Mouse (Mus musculus) MEL-GATA-1-ER (cell line): ENCODE measurements around the gene Slc38a9.

Experiments used
- DNase-seq: peaks from one replicate; pipeline ENCODE4 v3.0.0-alpha.2; 2012; ENCODE audit warnings: low read depth; ENCODE audit errors: extremely low read depth

The Slc38a9 gene

DNA sequence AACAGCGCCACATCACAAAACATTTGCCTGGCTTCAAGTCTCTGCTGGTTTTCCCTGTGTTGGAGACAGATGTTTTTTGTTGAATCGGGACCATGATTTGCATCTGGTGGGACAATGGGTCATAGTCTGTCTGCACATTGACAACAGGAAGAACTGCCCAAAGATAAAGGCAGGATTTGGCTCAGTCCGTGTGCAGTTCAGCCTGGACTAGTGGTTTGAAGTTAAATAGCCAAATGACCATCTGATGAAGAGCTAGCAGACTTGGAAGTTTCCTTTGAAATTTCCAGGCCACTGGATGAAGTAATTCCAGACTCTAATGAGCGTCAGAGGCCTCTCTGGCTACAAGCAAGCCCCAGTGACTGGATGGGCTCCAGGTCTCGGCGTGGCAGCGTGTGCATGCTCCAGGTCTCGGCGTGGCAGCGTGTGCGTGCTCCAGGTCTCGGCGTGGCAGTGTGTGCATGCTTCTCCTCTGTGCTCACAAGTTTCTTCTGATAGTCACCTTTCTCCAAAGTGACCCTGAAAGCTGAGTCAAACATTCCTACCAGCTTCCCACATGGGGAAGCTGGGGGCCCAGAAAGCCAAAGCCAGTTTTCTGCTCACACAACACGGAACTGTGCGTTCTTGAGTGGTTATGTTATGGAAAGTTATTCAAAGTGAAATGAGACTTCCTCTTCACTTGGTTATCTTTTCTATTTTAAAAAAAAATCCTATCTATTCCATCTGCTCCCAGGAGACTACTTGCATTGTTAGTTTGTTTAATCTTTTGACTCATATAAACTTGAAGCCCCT is 83.7 kb downstream of the Slc38a9 start:
- DNase-seq = no peak

DNA sequence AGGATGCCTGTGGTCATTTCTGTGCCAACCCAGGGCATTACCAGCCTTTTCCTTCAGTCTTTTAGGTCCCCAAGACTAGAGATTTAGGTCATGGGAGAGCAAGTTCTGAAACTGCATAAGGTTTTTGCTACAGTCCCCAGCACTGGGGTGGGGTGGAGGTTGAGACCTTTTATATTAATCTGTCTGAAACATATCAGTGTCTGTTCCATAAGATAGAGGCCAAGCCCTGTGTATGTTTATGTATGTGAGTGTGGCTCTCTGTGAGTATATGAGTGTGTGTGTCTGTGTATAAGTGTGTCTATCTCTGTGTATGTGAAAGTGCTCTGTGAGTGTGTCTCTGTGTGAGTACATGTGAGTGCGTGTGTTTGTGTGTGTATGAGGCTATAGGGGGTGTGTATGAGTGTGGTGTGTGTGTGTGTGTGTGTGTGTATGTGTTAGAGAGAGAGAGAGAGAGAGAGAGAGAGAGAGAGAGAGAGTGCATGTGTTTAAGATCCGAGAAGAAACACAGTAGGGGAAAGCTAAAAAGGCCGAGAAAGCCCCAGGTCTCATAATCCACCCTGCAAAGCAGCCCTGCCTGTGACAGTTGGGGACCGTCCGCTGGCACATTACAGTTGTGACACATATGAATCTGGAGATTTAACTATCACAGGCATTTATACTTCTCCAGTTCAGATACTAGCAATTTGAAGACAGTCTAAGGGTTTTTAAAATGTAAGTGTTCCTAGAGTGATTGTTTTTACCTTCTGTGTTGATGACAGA is 85.6 kb downstream of the Slc38a9 start:
- no peak for DNase-seq

DNA sequence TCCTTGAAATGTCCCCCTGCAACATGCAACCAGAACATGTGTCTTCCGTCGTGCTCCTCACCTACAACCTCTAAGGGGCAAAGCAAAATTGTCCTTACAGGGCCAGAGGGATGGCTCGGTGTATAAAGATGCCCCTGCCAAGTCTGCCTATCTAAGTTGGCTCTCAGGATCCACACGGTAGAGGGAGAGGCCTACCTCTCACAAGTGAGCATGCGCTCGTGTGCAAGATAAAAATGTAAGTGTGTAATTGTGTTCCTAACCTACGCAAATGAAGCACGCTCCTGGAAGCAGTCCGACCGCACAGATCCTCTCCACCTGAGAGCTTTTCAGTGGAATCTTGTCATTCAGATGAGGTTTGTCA is 86.1 kb downstream of the Slc38a9 start:
- no peak for DNase-seq

DNA sequence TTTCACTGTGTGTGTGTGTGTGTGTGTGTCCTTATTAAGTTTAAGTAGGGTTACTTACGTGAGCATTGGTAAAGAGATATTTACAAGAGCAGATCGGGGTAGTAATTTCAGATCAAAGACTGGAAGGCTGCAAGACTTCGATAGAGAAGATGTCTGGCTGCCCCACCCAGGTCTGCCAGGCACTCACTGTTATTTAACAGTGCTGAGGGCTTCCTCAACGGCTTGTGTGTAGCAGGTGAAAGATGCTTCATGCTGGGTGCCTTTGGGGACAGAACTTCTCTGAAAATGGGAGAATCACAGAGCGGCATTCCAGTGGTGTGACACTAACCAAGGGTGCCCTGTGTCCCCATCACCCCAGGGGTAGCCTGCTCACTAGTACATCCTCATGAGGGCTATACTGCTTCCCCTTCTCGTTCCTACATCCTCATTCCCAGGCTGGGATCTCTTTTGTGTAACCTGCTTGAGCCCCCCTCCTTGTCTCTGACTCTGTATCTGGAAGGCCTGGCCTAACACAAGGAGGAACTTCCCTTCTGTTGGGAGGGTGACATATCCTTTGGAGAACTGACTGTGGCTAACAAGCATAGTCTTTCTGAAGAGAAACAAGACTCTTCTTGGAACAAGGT is 87.4 kb downstream of the Slc38a9 start:
- no peak for DNase-seq

DNA sequence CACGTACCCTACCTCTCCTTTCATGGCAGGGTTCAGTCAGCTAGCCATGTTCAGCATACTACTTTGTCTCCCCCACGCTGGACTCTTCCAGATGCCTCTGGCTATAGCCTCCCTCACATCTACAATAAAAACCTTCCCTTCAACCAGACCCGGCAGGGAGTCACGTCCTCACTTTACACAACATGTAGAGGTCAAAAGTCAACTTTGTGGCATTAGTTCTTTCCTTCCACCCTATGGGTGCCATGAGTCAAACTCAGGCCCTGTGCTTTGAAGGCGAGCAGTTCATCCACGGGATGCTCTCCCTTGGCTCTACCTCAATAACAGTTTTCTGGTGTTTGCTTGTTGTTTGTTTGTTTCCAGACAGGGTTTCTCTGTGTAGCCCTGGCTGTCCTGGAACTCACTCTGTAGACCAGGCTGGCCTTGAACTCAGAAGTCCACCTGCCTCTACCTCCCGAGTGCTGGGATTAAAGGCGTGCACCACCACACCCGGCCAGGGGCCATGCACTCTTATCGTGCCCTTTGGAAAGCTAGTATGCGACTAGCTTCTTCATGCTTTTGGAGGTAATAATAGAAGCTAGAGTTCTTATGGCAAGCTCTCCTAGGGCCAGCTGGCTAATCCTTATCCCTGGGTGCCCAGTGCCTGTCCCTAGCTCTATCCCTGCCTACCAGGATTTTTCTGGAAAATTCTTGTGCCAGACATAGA is 88.4 kb downstream of the Slc38a9 start:
- DNase-seq = no peak

DNA sequence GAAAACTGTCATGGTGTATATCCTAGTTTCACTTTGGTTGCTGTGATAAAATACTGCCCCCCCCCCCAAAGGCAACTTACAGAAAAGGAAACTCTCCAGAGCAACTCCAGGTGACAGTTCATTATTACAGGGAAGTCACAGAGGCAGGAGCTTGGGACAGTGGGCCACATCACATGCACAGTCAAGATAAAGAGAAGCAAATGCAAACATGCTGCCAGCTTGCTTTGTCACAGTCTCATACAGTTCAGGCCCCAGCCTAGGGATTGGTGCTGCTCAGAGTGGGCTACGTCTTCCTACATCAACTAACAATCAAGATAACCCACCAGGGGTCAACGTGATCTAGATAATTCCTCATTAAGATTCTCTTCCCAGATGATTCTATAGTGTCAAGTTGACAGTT is 89.3 kb downstream of the Slc38a9 start:
- DNase-seq = no peak

DNA sequence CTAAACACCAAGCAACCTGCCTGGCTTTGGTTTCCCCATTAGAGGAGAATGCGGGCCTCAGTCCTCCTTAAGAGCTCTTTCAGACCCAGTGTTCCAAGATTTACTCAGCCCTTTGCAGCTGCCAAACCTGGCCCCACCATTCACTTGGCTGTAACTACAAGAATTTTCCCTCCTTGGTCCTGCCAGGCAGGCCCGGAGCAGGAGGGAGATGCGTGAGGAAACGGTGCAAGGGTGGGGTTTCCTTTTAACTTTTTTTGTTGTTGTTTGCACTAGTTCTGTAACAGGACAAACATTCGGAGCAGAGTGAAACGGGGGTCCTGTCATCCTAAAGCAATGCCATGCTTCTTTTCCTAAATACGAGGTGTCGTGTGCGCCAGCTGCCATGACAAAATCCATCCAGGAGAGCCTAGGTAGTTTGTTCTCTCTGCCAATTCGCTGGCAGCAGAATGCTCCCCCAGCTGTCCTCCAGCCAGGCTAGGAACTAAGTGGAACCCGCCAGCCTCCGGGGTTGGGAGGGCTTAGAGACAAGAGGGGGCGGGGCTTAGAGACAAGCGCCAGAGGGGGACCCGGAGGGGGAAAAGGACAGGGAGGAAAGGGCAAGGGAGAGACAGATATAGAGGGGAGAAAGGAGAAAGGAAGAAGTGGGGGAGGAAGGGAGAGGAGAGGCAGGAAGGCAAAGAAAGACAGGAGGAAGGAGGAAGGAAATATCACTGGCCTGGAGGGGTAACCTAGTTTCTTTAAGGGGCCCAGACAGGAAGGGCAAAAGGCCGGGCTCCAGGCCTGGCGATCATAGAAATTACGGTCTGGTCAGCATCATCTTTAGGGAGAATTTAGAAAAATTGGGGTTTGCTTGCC is 91.1 kb downstream of the Slc38a9 start:
- DNase-seq = no peak

DNA sequence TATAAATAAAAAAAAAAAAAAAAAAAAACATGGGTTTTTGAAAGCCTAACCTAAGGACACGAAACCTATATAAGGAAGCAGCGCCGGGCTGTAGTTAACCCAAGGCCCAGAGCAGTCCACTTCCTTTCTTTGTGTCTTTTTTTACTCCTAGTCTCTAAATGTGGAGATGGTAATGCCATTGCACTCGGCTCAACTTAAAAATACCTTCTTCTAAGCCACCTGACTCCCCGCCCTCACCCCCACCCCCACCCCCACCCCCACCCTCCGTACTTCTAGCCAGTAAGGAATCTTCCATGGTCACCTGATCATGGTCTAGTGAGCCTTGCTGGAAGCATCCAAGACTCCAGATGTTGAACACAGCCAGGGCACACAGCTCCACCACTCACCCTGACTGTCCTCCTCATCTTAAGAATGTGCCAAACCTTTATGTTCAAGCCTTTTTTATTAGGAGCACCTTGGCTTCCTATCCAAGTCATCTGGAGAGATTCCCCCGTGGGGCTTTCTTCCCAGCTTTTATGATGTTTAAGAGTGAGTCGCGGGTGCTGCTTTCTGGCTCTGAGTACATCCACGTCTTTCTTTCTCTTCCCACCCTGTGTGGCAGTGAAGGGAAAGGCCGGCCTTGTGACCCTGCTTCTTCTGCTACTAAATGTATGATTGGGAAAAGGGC is 91.9 kb downstream of the Slc38a9 start:
- DNase-seq = no peak

DNA sequence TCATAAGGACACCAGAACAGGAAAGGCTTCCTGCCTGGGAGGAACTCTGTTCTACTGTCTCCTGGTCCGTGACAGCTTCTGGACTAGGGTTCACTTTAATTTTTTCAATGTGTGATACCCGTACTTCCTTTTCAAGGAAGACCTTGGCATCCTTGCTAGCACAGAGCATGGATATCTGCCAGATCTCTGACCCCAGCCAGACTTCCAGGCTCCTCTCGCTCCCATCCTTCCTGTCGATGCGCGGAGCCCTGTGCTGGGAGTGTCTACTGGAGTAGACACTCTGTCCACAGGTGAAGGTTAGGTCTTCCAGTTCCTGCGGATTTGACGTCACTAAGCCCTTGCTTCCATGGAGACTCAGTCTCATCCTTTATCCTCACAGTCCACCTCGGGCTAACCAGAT is 93.0 kb downstream of the Slc38a9 start:
- no peak for DNase-seq

DNA sequence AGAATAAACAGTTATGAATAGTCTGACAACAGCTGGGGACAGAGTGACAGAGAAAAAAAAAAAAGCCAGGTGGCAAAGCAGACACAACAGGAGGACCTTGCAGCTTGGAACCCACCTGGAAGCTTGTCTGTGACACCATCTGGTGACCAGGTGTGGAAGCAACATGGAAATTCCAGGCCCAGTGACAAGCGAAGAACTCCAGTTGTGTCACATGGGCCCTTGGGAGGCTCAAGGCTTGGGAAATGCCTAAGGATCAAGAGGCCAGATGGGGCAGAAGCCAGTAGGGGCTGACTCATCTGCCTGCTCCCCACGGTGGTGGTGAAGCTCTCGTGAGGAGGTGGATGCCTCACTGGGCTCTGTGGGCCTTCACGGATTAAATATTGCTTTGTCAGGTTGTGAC is 94.3 kb downstream of the Slc38a9 start:
- no peak for DNase-seq

DNA sequence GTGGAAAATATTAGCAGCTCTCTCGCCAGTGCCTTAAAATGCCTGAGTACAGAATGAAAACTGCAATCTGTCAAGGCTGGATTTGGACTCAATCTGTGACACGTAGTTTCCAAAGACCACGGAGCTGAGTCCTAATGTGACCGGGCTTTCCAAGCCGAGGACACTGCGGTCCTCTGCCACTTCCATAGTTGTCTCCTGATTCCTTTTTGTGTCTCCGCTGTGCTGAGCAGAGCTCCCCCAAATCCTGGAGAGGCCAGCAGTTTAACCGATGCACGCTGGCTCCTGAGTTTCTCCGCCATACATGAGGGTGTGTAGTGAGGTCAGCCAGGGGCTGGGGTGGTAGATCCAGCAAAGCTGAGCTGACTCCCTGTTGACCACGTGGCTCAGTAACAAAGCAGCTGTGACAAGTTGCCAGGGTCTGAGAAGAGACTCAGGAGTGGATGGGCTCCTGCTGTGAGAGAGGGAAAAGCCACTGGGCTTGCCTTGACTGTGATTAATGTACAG is 95.0 kb downstream of the Slc38a9 start:
- DNase-seq = no peak

DNA sequence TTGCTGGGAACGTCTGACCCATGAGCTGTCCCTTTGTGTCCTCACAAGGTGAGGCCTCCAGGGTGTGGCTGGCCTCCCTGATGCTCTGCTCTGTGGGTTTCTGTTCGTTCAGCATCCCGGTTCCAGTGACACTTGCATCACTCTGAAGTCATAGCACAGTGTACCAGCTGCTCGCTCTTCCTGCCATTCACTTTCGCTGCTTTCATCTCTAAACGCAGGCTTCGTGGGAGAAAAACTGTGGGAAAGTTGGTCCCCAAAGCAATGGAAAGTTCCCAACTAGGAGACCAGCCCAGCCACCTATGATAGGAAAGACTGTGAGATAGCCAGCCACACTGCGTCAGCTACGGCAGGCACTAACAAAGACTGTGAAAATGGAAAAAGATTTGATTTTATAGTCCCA is 96.8 kb downstream of the Slc38a9 start:
- DNase-seq = no peak

DNA sequence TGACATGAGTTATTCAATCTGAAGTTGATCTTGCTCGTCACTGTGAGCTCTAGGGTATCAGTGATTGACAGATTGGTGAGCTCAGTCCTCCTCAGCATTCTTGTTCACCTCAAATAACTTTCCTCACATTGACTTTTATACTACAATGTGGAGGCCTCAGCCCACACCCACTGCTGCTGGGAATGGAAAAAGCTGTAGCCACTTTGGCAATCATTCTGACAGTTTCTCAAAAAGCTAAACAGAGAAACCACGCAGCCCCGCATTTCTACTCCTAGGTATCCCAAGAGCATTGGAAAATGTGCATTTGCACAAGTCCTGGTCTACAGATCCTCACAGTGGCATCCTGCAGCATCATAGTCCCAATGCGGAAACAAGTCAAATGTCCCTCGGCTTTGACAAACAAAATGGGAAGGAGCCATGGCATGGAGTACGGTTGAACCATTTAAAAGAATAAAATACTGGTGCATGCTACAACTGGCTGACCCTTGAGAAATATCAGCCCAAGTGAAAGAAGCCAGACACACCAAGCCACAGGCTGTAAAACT is 98.1 kb downstream of the Slc38a9 start:
- DNase-seq = no peak

DNA sequence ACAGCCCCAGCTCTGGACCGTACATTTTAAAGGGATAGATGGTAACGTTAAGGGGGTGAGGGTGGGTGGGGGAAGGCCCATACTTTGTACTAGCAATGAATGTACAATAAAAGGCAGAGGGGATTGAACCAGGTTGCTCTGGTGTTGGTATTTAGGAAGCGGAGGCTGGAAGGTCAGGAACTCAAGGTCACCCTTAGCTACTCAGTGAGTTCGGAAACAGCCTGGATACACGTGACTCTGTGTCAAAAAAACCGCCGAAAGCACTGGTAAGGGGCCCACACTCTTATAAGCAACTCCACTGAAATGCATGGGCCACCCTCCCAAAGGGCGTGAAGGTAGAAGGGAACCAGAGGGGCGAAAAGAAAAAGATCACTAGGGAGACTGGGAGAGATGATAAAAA is 98.8 kb downstream of the Slc38a9 start:
- no peak for DNase-seq

DNA sequence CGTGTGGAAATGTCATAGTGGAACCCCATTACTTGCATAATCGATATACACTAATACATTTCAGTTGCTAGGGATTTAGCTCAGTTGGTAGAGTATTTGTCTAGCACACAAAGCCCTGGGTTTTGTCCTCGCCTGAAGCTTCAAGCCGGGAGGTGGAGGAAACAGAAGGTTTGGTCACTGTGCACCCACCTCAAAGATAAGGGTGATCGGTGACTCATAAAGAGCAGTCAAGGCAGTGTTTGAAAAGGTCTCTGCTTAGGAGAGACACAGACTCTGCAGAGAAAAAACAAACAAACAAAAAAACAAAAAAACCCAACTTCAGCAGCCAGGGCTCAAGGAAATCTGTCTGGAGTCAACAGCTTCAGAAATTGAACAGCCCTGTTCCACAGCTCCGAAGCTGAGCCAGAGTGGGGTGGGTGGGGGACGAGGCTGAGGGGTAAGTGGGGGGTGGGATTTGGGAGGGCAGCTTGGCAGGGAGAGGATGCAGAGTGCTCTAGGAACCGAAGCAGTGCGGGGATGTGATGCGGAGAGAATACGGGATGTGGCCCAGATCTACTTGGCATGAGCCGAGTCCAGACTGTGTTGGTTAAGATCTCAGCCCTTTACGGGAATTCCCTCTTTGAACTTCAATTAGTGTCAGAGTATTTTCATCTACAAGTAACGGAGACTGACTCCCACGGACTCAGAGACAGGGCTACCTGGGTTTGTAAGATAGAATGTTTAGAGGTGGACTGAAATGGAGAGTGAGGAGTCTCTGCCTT is 99.4 kb downstream of the Slc38a9 start:
- DNase-seq = no peak

DNA sequence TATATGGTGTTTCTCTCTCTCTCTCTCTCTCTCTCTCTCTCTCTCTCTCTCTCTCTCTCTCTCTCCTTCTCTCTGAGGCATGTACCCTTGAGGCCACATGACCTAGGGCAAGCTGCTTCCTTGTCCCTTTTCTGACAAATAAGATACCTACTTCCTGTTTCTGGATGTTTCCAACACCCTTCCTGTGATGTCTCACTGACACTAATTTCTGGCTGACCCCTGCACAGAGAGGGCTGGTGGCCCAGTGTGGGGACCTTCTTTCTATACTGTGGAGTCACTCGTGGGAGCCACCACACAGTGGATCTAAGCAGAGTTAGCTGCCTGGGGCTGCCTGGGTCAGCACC is 100.0 kb downstream of the Slc38a9 start:
- DNase-seq = no peak

DNA sequence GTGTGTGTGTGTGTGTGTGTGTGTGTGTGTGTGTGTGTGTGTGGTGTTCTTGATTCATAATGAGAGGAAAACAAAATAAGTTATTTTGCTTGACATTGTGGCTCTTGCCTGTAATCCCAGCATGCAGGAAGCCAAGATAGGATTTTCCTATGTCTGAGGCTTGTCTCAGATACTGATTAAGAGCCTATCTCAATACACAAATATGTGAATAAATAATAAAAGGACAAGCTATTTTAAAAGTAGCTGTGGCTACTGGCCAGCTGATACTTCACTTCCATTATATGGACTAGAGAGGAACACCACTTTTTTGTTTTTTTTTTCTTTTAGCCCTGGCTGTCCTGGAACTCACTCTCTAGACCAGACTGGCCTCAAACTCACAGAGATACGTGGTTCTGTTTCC is 101.2 kb downstream of the Slc38a9 start:
- DNase-seq = no peak

DNA sequence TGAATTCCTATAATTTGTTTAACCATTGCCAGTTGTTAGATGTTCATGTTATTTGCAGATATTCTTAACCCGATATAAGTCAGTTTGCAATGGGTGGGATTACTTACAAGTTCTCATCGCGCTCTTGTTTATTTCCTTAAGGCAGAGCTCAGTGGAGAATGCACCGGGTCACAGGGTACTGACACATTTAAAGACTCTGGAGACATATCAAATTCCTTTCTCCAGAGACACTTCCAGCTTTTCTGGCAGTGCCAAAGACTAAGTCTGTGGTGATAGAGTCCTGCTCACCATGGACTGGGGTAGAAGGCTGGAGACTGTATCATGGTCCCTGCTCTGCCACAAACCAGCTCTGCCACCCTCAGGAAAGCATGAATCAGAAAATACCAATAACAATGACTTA is 102.0 kb downstream of the Slc38a9 start:
- DNase-seq = no peak

DNA sequence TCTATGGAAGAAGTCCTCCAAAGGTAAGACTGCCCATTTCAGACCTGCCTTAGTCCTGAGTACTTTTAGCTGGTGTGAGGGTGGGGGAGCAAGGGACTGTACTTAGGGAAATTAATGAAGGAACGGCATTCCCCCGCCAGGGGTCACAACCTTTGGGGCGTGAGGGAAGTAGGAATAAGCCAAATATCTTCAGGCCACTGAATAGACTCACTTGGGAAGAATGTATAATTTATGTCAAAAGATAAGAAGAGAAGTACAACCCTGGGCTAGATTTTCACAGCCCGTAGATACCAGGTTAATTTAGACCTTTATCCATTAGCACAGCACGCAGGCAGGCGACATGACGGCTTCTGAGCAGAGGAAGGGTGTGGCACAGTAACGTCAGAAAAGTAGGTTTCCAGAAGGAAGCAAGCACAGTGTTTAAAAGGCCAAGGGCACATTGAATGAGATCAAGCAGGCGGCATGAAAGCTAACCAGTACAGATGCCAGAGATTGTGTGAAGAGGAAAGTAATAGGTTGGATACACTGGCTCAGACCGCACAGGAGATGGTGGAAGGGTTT is 103.1 kb downstream of the Slc38a9 start:
- DNase-seq = peak; percentile 54
